Mouse (Mus musculus) ES-Bruce4 (cell line): ENCODE measurements around the gene Klhl24. TPM values are rescaled to one million over a fixed set of nuclear protein-coding genes. Genes with fewer than 3 reads are reported as not detected.

ENCODE experiments used
- H3K27ac ChIP-seq: 2 replicates; pipeline ENCODE4 v1.5.1; 2012; ENCODE audit warnings: low read length, inconsistent platforms; ENCODE audit not compliant: insufficient read depth
- H3K27me3 ChIP-seq: 2 replicates; pipeline ENCODE4 v1.6.1; 2012; ENCODE audit warnings: mild to moderate bottlenecking, low read length, inconsistent platforms; ENCODE audit not compliant: control insufficient read depth, poor library complexity, insufficient read depth, severe bottlenecking
- H3K36me3 ChIP-seq: 2 replicates; pipeline ENCODE4 v1.6.1; 2012; ENCODE audit warnings: inconsistent platforms, mild to moderate bottlenecking, low read length, moderate library complexity; ENCODE audit not compliant: control insufficient read depth, poor library complexity, insufficient read depth, severe bottlenecking
- H3K4me1 ChIP-seq: one replicate; pipeline ENCODE4 v1.8.1; 2011; ENCODE audit warnings: low read length; ENCODE audit not compliant: control insufficient read depth, insufficient read depth
- H3K4me3 ChIP-seq: 2 replicates; pipeline ENCODE4 v1.5.1; 2011; ENCODE audit warnings: low read depth, mild to moderate bottlenecking, low read length
- H3K9ac ChIP-seq: 2 replicates; pipeline ENCODE4 v1.6.1; 2012; ENCODE audit warnings: low read depth, mild to moderate bottlenecking, inconsistent platforms; ENCODE audit not compliant: poor library complexity, severe bottlenecking
- H3K9me3 ChIP-seq: replicated peaks from 2 replicates; pipeline ENCODE4 v1.6.1; 2012; ENCODE audit warnings: mild to moderate bottlenecking, low read length, inconsistent platforms; ENCODE audit not compliant: control insufficient read depth, poor library complexity, insufficient read depth, severe bottlenecking
- CTCF ChIP-seq: IDR thresholded peaks from one replicate; pipeline ENCODE4 v1.8.1; 2011; ENCODE audit warnings: low read depth, low read length
- EP300 ChIP-seq: IDR thresholded peaks from 2 replicates; pipeline ENCODE4 v1.6.1; 2011; ENCODE audit warnings: low read depth, low read length; ENCODE audit not compliant: insufficient read depth
- POLR2A ChIP-seq: IDR thresholded peaks from one replicate; pipeline ENCODE4 v1.8.1; 2011; ENCODE audit warnings: low read length; ENCODE audit not compliant: insufficient read depth
- polyA plus RNA-seq: library from polyadenylated mRNA; stranded (reverse); fragments of >200 nt; gene quantifications from 2 replicates; pipeline ENCODE4 v1.2.4, GENCODE M21; 2011; ENCODE audit warnings: low read depth; ENCODE audit not compliant: missing spikeins, insufficient read depth, insufficient read length

Gene Klhl24
- polyA plus RNA-seq, 1 experiment: 113 TPM

DNA sequence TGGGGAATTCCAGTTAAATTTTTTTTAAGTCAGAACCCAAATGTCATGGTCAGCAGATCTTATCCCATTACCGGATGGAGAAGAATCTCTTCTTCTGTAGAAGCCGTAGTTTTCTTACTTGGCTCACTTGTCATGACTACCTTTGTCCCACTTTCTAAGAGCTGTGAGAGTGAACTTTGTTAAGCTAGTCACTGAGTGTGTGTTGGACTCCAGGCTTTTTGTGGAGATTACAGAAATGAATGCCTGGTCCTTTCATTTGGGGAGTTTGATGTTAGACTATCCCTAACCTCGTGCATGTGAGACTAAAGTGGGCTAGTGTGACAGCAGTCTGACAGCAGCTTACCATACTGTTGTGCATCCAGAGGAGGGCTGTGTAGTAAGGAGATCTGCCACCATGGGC lies 71.7 kb downstream of the Klhl24 start:
- TF ChIP-seq POLR2A (no peak), CTCF (no peak), EP300 (no peak)
- H3K36me3 ChIP-seq: peaks cover 25% of the 10 kb centered on the region
- no peaks in the 10 kb centered on the region for H3K4me1 ChIP-seq

DNA sequence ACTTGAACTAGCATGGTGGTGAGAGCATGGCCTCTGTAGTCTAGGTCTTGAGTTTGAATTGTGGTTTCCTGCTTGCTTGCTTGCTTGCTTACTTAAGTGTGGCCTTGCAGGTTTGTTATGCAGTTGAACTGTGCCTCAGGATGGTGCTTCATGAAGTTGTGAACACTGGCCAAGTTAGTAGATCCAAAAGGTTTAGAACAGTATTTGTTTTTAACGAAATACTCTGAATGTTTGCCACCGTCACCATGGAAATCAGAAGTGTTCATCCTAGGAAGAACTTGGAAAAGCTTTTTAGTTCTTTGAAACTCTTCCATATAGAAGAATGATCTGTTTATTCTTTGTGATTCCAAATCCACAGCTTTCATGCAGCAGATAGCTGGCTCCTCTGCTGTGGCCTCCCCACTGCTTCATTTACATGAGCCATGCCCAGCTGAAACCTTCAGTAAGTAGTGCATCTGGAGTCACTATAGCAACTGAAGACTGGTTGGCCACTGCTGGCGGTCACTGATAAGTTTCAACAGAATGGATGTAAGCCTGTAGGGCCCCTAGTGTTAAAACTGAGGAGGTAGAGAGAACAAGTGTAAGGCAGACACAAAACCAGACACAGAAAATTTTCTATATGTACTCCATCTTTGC lies 72.2 kb downstream of the Klhl24 start:
- H3K9ac ChIP-seq: no peak overlapping the region
- no peaks in the 10 kb centered on the region for H3K27me3 ChIP-seq
- H3K27ac ChIP-seq: no peak overlapping the region
- peaks cover 25% of the 10 kb centered on the region for H3K36me3 ChIP-seq
- H3K9me3 ChIP-seq: no peaks in the 10 kb centered on the region
- TF ChIP-seq EP300 (no peak), CTCF (no peak), POLR2A (no peak)
- H3K4me1 ChIP-seq: no peaks in the 10 kb centered on the region
- H3K4me3 ChIP-seq: no peak overlapping the region

More for the DNA sequence above, 71.7 kb downstream of the Klhl24 start:
- Histone ChIP-seq H3K27ac (no peak overlapping the region), H3K9me3 (no peaks in the 10 kb centered on the region), H3K9ac (no peak overlapping the region), H3K4me3 (no peak overlapping the region), H3K27me3 (no peaks in the 10 kb centered on the region)

Other genes starting within 250 kb of the Klhl24 start
- 0.75 and 1.0 TPM in 2 replicates for gene Klhl6, start 114.5 kb upstream of the Klhl24 start, polyA plus RNA-seq
- gene Yeats2, start 43.5 kb downstream of the Klhl24 start, polyA plus RNA-seq: 92.7 and 112 TPM in 2 replicates
- gene Map6d1, start 143.8 kb downstream of the Klhl24 start, polyA plus RNA-seq: 0.94 and 1.0 TPM in 2 replicates
- gene Parl, start 204.8 kb downstream of the Klhl24 start, polyA plus RNA-seq: 87.9 and 94.9 TPM in 2 replicates
- gene Cyp2ab1, start 227.9 kb downstream of the Klhl24 start, polyA plus RNA-seq: not detected in 2 replicates